Mouse (Mus musculus): Measurements from ENCODE around the gene Agbl3. TPM values are rescaled to one million over a fixed set of nuclear protein-coding genes. Genes with fewer than 3 reads are reported as not detected.

The Agbl3 gene
- polyA plus RNA-seq, 1 experiment = 4.5 TPM

DNA sequence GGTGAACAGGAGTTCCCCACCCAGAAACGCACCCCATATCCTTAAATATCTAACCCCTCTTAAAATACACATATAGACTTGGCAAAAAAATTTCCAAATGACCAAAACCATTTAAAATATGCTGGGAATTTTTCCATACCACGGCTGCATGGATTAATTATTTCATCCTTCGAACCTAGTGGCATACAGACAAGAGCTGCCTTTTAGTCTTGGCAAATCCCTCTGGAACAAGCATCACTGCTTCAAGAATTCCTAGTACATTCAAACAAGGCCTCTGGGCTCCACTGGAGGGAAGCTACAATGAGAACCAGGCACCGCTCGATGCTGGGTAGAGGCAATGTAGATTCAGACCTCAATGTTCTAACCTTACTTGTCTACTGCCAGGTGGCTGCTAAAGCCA lies 90.5 kb downstream of the Agbl3 start:
- 81% methylated on average over 5 of the region's 5 CpGs for WGBS
- Histone ChIP-seq H3K4me1 (ENCODE audit: control insufficient read depth, insufficient read depth, low read length) (peaks cover 21% of the 10 kb centered on the region), H3K4me3 (replicated peaks; ENCODE audit: control insufficient read depth, low read depth, low read length) (no peak overlapping the region), H3K27ac (ENCODE audit: control insufficient read depth, insufficient read depth, low read depth, low read length, poor library complexity) (no peak overlapping the region)
- TF ChIP-seq CTCF (IDR thresholded peaks at IDR 0.05; ENCODE audit: control insufficient read depth, insufficient read depth, low read length) = no peak
- TF ChIP-seq POLR2A (IDR thresholded peaks at IDR 0.05; ENCODE audit: borderline replicate concordance, control insufficient read depth, low read depth, low read length) = no peak

DNA sequence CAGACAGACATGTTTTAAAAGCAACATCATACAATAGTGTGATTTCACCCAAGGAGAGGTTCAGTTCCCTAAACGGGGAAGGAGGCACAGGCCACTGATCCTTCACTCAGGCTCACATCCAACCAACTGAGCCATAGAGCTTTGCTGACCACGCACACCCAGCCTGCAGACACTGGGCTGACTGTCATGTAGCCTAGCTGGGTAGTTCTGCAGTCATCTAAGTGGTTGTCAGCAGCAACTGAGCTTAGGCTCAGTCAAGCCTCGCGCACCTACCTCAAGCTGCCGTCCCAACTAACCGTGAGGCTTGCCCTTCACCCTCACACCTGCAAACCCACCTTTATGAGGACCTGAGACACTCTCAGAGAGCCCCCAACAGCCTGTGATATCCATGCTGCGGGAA lies 91.7 kb downstream of the Agbl3 start:
- Histone ChIP-seq H3K4me3 (replicated peaks; ENCODE audit: control insufficient read depth, low read depth, low read length) (no peak overlapping the region), H3K4me1 (ENCODE audit: control insufficient read depth, insufficient read depth, low read length) (peaks cover 20% of the 10 kb centered on the region), H3K27ac (ENCODE audit: control insufficient read depth, insufficient read depth, low read depth, low read length, poor library complexity) (no peak overlapping the region)
- TF ChIP-seq POLR2A (IDR thresholded peaks at IDR 0.05; ENCODE audit: borderline replicate concordance, control insufficient read depth, low read depth, low read length) (no peak), CTCF (IDR thresholded peaks at IDR 0.05; ENCODE audit: control insufficient read depth, insufficient read depth, low read length) (no peak)
- WGBS = 72% methylated on average over 7 of the region's 7 CpGs

DNA sequence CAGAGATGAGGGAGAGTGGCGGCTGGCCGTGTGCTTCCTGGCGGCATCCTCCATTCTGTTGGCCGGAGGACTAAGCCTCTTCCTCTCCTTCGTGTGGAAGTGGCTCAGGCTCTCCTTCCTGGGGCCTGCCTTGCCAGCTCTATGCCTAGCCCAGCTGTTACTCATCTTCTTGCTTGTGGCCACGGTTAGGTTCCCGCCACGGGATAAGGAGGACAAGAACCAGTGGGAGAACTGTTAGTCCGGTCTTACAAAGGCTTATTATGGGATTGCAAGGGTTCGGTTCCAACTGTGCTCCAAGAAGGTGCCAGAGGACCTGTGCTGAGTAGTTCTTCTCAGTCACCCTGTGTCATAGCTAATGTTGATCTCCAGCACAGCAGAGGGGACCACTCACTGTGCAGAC lies 92.6 kb downstream of the Agbl3 start:
- Histone ChIP-seq H3K4me3 (replicated peaks; ENCODE audit: control insufficient read depth, low read depth, low read length) (no peak overlapping the region), H3K27ac (ENCODE audit: control insufficient read depth, insufficient read depth, low read depth, low read length, poor library complexity) (no peak overlapping the region), H3K4me1 (ENCODE audit: control insufficient read depth, insufficient read depth, low read length) (peaks cover 19% of the 10 kb centered on the region)
- WGBS = 80% methylated on average over 10 of the region's 10 CpGs
- TF ChIP-seq CTCF (IDR thresholded peaks at IDR 0.05; ENCODE audit: control insufficient read depth, insufficient read depth, low read length) (no peak), POLR2A (IDR thresholded peaks at IDR 0.05; ENCODE audit: borderline replicate concordance, control insufficient read depth, low read depth, low read length) (no peak)

DNA sequence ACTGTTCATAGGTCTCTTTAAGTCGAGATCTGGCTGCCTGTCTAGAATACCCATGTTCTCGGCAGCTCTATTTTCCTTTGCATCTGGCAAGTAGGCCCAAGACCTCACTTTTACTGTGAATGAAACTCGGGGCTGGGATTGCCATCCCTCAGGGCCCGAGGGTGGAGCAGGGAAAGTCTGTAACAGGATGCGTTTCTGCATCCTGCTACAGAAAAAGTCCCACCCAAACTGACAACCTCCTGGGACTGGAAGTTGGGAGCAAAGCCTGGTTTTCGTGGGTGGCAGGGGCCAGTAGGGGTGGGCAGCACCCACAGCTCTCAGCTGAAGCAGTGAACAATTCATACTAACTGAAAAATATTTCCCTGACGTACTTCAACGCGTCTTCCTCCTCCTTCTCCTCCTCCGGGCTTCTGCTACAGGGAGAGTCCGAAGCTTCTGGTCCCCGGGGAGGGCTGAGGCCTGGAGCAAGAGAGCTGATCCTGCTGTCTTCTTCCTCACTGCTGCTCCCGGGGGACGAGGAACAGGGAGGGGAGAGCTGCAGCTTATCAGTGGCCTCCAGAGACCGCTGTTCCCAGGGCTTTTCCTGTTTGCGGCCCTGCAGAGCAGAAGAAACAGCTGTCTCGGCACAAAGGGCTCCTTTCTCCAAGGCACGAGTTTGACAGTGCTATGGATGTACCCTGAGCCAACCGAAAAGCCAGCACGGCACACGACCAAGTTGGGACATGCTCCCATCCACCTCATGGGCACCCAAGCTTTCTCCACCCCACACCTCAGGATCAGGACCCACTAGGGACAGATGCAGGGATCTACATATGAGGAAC lies 94.1 kb downstream of the Agbl3 start:
- Histone ChIP-seq H3K4me1 (ENCODE audit: control insufficient read depth, insufficient read depth, low read length) (peaks cover 15% of the 10 kb centered on the region), H3K27ac (ENCODE audit: control insufficient read depth, insufficient read depth, low read depth, low read length, poor library complexity) (peak overlapping the region; percentile 87), H3K4me3 (replicated peaks; ENCODE audit: control insufficient read depth, low read depth, low read length) (peak overlapping the region; percentile 55)
- WGBS = 14% methylated on average over 21 of the region's 21 CpGs
- TF ChIP-seq CTCF (IDR thresholded peaks at IDR 0.05; ENCODE audit: control insufficient read depth, insufficient read depth, low read length) = no peak
- no peak; the same call in 1 of the 2 replicates for TF ChIP-seq POLR2A (IDR thresholded peaks at IDR 0.05; ENCODE audit: borderline replicate concordance, control insufficient read depth, low read depth, low read length)

DNA sequence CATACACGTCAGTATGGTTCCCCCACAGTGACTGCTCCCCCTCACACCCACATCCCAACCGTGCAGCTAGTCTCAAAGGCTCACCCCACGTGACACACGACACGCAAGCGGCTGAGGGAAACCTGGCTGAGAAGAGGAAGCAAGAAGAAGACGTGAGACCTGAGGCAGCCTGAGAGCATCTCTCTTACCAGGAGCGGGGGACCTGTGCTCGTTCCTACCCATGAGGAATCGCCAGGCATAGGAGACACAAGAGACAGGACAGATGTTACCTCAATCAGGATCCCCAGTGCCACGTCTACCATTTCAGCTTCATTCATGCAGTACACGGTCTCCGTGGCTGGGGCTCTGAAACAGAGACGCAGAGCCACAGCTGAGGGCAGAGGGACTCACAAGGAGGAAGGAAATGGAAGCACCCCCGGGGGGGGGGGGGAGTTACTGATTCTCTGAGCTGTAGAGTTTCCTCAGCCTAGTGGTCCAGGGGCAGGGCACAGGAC lies 95.1 kb downstream of the Agbl3 start:
- WGBS = 1% methylated on average over 15 of the region's 15 CpGs
- TF ChIP-seq CTCF (IDR thresholded peaks at IDR 0.05; ENCODE audit: control insufficient read depth, insufficient read depth, low read length) (0 out of 2 replicates have a peak, but pooled peaks have one; percentile 0), POLR2A (IDR thresholded peaks at IDR 0.05; ENCODE audit: borderline replicate concordance, control insufficient read depth, low read depth, low read length) (no peak)
- Histone ChIP-seq H3K4me1 (ENCODE audit: control insufficient read depth, insufficient read depth, low read length) (peaks cover 11% of the 10 kb centered on the region), H3K4me3 (replicated peaks; ENCODE audit: control insufficient read depth, low read depth, low read length) (peak overlapping the region; percentile 65), H3K27ac (ENCODE audit: control insufficient read depth, insufficient read depth, low read depth, low read length, poor library complexity) (peak overlapping the region; percentile 87)

DNA sequence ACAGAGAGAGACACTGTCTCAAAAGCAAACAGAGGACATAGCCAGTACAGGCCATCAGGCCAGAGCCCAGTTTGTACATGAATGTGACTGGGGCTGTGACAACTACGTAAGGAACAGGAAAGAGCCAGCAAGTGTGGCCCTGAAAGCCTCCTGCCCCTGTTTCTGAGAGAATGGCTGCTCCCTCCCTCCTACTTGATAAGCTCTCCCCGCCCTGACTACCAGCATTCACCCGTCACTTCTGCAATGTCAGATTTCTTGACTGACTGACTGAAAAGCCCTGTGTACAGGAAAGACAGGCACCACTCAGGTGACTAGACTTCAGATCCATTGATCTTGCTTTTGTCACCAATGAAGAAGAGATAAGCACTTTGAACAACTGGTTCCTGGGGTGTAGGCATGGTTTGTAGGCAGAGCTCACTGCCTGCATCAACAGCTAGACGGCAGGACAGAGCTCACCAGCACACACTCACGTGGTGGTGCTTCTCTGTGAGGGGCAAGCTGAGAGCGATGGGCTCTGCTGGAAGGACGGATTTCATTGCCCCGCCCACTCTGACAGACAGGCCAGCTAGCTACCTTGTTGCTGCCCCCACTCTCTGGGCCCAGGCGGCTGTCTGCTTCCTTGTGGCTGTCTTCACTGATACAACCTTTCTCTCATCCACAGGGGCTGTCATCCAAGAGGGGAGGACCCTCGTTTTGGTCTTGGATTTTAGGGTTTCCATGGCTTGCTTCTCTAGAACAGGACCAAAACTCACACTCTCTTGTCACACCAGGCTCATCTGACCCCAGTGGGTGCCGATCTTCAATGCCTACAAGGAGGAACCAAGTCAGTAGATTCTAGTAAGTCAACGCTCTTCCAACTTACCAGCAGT lies 96.0 kb downstream of the Agbl3 start:
- Histone ChIP-seq H3K4me1 (ENCODE audit: control insufficient read depth, insufficient read depth, low read length) (peaks cover 11% of the 10 kb centered on the region), H3K4me3 (replicated peaks; ENCODE audit: control insufficient read depth, low read depth, low read length) (peak overlapping the region; percentile 18), H3K27ac (ENCODE audit: control insufficient read depth, insufficient read depth, low read depth, low read length, poor library complexity) (peak overlapping the region; percentile 87)
- TF ChIP-seq CTCF (IDR thresholded peaks at IDR 0.05; ENCODE audit: control insufficient read depth, insufficient read depth, low read length) (no peak), POLR2A (IDR thresholded peaks at IDR 0.05; ENCODE audit: borderline replicate concordance, control insufficient read depth, low read depth, low read length) (no peak)
- 29% methylated on average over 12 of the region's 12 CpGs for WGBS

DNA sequence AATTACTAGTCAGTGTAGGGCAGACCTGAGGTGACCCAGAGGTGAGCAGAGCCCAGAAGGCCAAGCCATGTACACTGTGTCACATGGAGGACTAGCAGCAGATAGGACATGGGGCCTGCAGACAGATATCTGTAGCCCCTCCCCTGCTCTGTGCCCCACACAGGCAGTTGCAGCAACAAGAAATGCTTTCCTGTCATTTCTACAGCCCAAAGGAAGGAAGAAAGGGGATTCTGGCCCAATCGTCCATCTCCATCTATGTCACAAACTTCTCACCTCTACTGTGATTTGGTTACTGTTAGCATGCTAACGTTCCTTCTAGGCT lies 96.6 kb downstream of the Agbl3 start:
- Histone ChIP-seq H3K4me1 (ENCODE audit: control insufficient read depth, insufficient read depth, low read length) (peaks cover 11% of the 10 kb centered on the region), H3K4me3 (replicated peaks; ENCODE audit: control insufficient read depth, low read depth, low read length) (no peak overlapping the region), H3K27ac (ENCODE audit: control insufficient read depth, insufficient read depth, low read depth, low read length, poor library complexity) (peak overlapping the region; percentile 87; the same call in 1 of the 2 replicates)
- WGBS = 7% methylated on average over 2 of the region's 2 CpGs
- TF ChIP-seq CTCF (IDR thresholded peaks at IDR 0.05; ENCODE audit: control insufficient read depth, insufficient read depth, low read length) = no peak
